Mouse (Mus musculus) midbrain, embryonic 15.5 days (tissue): Measurements from ENCODE around the gene Suco. TPM values are rescaled to one million over a fixed set of nuclear protein-coding genes. Genes with fewer than 3 reads are reported as not detected.

Source experiments
- ATAC-seq: fragments of 200-750 bp; cut with Nextera tagmentation; replicated peaks from 2 replicates; pipeline ENCODE4 v1.8.0; 2017; ENCODE audit warnings: moderate TSS enrichment
- H3K27ac ChIP-seq: fragments of 300-500 bp; sonication (generic); 2 replicates; pipeline ENCODE4 v1.5.1; 2015; ENCODE audit warnings: mild to moderate bottlenecking, inconsistent platforms
- H3K27me3 ChIP-seq: fragments of 300-500 bp; sonication (generic); replicated peaks from 2 replicates; pipeline ENCODE4 v1.6.1; 2015; ENCODE audit warnings: inconsistent platforms
- H3K36me3 ChIP-seq: fragments of 300-500 bp; sonication (generic); replicated peaks from 2 replicates; pipeline ENCODE4 v1.6.1; 2015; ENCODE audit warnings: inconsistent platforms
- H3K4me1 ChIP-seq: fragments of 300-500 bp; sonication (generic); 2 replicates; pipeline ENCODE4 v1.6.1; 2015; ENCODE audit warnings: inconsistent platforms
- H3K4me2 ChIP-seq: fragments of 300-500 bp; sonication (generic); 2 replicates; pipeline ENCODE4 v1.6.1; 2015; ENCODE audit warnings: inconsistent platforms, mild to moderate bottlenecking, moderate library complexity
- H3K4me3 ChIP-seq: fragments of 300-500 bp; sonication (generic); 2 replicates; pipeline ENCODE4 v1.5.1; 2015; ENCODE audit warnings: mild to moderate bottlenecking, inconsistent platforms
- H3K9ac ChIP-seq: fragments of 300-500 bp; sonication (generic); 2 replicates; pipeline ENCODE4 v1.6.1; 2015; ENCODE audit warnings: mild to moderate bottlenecking, inconsistent platforms
- H3K9me3 ChIP-seq: fragments of 300-500 bp; sonication (generic); 2 replicates; pipeline ENCODE4 v1.6.1; 2016; ENCODE audit warnings: inconsistent platforms
- WGBS: fragments of 180-500 bp; shearing (Covaris S2); methylation state at CpG from one replicate; pipeline ENCODE4 v1.1.7; 2015; ENCODE audit warnings: mixed read lengths; 5-methylcytosine and 5-hydroxymethylcytosine counted together
- polyA plus RNA-seq: library from polyadenylated mRNA; unstranded; fragments of >200 nt; fragmentation: Nextera tagmentation; extraction: Ambion mirVana; gene quantifications from 2 replicates; pipeline ENCODE4 v1.2.1, GENCODE M21; 2015

The Suco gene
- polyA plus RNA-seq, 1 experiment from 2014 or later = 18.4 TPM

GRCm38 (mm10) chr1:161909074-161909473 lies 32.6 kb upstream of the Suco start:
- no peaks in the 10 kb centered on the region for H3K36me3 ChIP-seq
- H3K9me3 ChIP-seq = no peaks in the 10 kb centered on the region
- no peak for ATAC-seq
- no peak overlapping the region for H3K9ac ChIP-seq
- no peaks in the 10 kb centered on the region for H3K27me3 ChIP-seq
- WGBS = 86% methylated on average over 8 of the region's 8 CpGs
- H3K27ac ChIP-seq = no peak overlapping the region
- no peak overlapping the region for H3K4me3 ChIP-seq
- no peaks in the 10 kb centered on the region for H3K4me1 ChIP-seq
- H3K4me2 ChIP-seq = no peak overlapping the region

DNA sequence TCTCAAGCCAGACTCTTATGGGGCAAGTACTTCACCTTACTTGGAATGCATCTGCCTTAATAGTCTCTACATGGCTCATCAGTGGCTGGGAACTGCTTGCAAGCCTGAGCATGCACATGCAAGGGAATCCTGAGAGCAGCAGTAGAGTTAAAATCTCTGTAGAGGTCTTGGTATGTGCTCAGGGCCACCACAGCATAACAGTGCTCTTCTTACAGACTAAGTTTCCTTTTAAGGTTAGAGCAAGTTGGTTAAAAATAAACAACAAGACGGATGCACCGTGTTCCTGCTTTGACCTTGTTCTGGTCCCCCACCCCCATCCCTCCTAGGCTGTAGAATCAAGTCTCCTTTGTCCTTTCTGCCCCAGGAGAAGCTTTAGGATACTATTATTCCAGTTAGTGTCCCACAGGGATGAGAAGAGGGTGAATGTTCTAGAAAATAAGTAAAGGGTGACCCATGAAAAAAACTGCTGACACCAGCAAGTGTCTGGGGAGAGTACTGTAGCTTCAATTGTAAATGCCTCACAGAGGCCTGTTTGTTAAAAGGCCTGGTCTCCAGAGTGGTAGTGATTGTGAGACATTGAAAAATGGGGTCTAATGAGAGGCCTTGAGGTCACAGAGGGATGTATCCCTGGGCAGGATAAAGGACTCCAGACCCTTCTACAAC lies 31.4 kb upstream of the Suco start:
- no peaks in the 10 kb centered on the region for H3K4me1 ChIP-seq
- WGBS = 75% methylated on average over 2 of the region's 2 CpGs
- no peaks in the 10 kb centered on the region for H3K27me3 ChIP-seq
- no peak overlapping the region for H3K9ac ChIP-seq
- H3K27ac ChIP-seq = no peak overlapping the region
- no peak overlapping the region for H3K4me2 ChIP-seq
- no peak for ATAC-seq
- H3K36me3 ChIP-seq = no peaks in the 10 kb centered on the region
- H3K9me3 ChIP-seq = no peaks in the 10 kb centered on the region
- no peak overlapping the region for H3K4me3 ChIP-seq

- Histone ChIP-seq H3K9ac (no peak overlapping the region), H3K4me3 (no peak overlapping the region), H3K4me2 (no peak overlapping the region), H3K36me3 (no peaks in the 10 kb centered on the region), H3K4me1 (no peaks in the 10 kb centered on the region), H3K27me3 (no peaks in the 10 kb centered on the region), H3K27ac (no peak overlapping the region), H3K9me3 (no peaks in the 10 kb centered on the region)
- ATAC-seq = no peak
- 91% methylated on average over 4 of the region's 4 CpGs for WGBS
Observed at GRCm38 (mm10) chr1:161907111-161907510, 30.6 kb upstream of the Suco start.

DNA sequence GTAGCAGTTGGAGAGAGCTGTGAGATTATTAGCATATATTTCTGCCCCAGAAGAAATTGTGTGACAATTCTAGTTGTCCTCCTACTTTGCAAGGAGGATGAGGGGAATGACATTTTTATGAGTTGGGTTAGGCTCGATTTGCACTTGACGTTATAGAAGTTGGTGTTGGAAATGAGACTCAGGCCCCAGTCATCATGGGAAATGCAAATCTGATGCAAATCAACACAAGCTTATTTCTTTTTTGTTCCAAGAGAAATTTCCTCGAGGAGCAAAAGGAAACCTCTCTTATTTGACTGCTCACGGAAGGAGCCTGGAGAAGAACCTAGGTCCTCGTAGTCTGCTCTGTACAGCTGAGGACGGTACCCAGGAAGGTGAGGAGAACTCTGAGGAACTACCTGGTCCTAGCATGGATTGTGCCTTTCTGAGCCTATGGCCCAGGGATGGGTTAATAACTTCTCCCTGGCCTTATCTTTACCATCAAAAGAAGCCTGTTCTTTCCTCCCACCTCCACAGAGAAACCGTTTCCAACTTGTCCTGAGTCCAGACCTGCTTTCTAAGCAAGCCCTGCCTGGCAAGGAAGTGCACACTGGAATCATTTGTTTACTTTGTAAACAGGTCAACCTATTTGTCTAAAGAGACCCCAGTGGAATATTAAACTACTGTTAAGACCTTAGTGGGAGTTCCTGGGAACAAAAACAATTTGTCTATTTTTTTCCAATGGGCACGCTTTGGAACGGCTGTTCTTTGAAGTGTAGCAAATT lies 26.4 kb upstream of the Suco start:
- Histone ChIP-seq H3K9ac (no peak overlapping the region), H3K4me3 (no peak overlapping the region), H3K4me1 (no peaks in the 10 kb centered on the region), H3K27me3 (no peaks in the 10 kb centered on the region), H3K36me3 (no peaks in the 10 kb centered on the region), H3K9me3 (no peaks in the 10 kb centered on the region), H3K27ac (no peak overlapping the region), H3K4me2 (no peak overlapping the region)
- 79% methylated on average over 9 of the region's 9 CpGs for WGBS
- ATAC-seq = no peak

DNA sequence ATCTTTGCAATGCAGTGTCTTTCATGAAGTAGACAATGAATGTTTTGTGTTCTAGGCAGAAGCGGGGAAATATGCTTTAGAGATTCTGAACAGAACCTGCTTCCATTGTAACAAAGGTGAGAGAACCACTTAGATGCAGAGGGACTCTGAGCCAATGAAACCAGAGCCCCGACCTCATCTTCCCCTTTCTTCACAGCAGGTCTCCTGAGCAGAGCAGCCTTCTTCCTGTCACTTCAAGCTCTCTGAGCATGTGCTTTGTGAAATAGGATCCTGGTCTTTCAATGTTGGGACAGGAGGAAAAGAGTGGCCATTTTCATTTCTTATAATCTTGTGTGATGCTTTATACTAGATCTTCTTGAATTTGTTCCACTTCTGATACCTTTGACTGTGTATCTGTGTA lies 23.6 kb upstream of the Suco start:
- no peaks in the 10 kb centered on the region for H3K9me3 ChIP-seq
- H3K27me3 ChIP-seq = no peaks in the 10 kb centered on the region
- H3K27ac ChIP-seq = no peak overlapping the region
- H3K9ac ChIP-seq = no peak overlapping the region
- ATAC-seq = no peak
- H3K4me3 ChIP-seq = no peak overlapping the region
- H3K36me3 ChIP-seq = no peaks in the 10 kb centered on the region
- no peak overlapping the region for H3K4me2 ChIP-seq
- H3K4me1 ChIP-seq = no peaks in the 10 kb centered on the region
- 56% methylated on average over 2 of the region's 2 CpGs for WGBS

- Histone ChIP-seq H3K9me3 (no peaks in the 10 kb centered on the region), H3K4me3 (no peak overlapping the region), H3K27ac (no peak overlapping the region), H3K27me3 (no peaks in the 10 kb centered on the region), H3K4me2 (no peak overlapping the region), H3K4me1 (no peaks in the 10 kb centered on the region), H3K36me3 (no peaks in the 10 kb centered on the region), H3K9ac (no peak overlapping the region)
- WGBS = 86% methylated on average over 8 of the region's 8 CpGs
- no peak for ATAC-seq
Observed at GRCm38 (mm10) chr1:161897235-161897634, 20.8 kb upstream of the Suco start.

GRCm38 (mm10) chr1:161896130-161896529 lies 19.6 kb upstream of the Suco start:
- Histone ChIP-seq H3K4me2 (no peak overlapping the region), H3K27me3 (no peaks in the 10 kb centered on the region), H3K4me3 (no peak overlapping the region), H3K4me1 (no peaks in the 10 kb centered on the region), H3K9me3 (no peaks in the 10 kb centered on the region), H3K27ac (no peak overlapping the region), H3K9ac (no peak overlapping the region), H3K36me3 (no peaks in the 10 kb centered on the region)
- ATAC-seq = no peak; the same call in 1 of the 2 replicates
- WGBS = 63% methylated on average over 10 of the region's 10 CpGs

GRCm38 (mm10) chr1:161895014-161895413 lies 18.5 kb upstream of the Suco start:
- 95% methylated on average over 3 of the region's 3 CpGs for WGBS
- no peak for ATAC-seq

DNA sequence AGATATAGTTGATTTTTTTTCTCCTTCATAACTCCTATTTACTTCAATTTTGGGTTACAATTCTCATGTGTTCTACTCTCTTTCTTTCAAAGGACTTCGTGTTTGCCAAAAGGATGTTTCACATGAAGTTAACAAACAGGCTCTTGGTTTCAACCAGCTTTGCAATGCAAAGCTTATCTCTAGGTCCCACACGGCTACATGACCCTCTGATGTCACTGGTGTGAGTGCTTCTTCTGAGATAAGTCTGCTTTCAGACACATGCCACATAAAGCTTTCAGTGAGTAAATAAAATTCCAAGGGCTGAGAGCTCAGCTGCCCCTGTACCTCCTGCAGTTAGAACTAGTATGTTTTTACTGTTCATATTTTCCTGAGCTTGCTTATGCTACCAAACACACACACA lies 18.1 kb upstream of the Suco start:
- no peak for ATAC-seq
- Histone ChIP-seq H3K4me1 (no peaks in the 10 kb centered on the region), H3K36me3 (no peaks in the 10 kb centered on the region), H3K9ac (no peak overlapping the region), H3K4me3 (no peak overlapping the region), H3K27ac (no peak overlapping the region), H3K27me3 (no peaks in the 10 kb centered on the region), H3K9me3 (no peaks in the 10 kb centered on the region), H3K4me2 (no peak overlapping the region)
- 70% methylated on average over 2 of the region's 2 CpGs for WGBS

More at GRCm38 (mm10) chr1:161895014-161895413, 18.5 kb upstream of the Suco start:
- H3K4me2 ChIP-seq = no peak overlapping the region
- H3K9ac ChIP-seq = no peak overlapping the region
- H3K36me3 ChIP-seq = no peaks in the 10 kb centered on the region
- no peaks in the 10 kb centered on the region for H3K9me3 ChIP-seq
- H3K27me3 ChIP-seq = no peaks in the 10 kb centered on the region
- H3K4me3 ChIP-seq = no peak overlapping the region
- H3K4me1 ChIP-seq = no peaks in the 10 kb centered on the region
- no peak overlapping the region for H3K27ac ChIP-seq

DNA sequence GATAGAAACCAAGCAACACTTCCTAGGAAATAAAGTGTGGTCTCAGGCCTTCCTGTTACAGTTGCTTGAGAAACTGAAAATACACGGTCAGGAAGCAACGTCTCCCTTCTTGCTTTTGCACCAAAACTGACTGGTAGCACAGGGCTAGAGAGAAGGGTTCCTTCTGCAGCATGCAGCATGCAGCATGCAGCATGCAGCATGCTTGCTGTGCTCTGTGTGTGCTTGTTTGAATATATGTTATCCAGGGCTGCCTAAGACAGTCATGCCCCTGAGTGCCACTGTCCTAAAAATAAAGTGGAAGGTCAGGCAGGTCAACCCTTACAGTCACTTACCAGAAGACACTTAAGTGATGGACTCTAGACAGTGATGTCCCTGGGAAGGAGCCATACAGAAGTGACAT lies 17.6 kb upstream of the Suco start:
- Histone ChIP-seq H3K9me3 (no peaks in the 10 kb centered on the region), H3K4me2 (no peak overlapping the region), H3K27ac (no peak overlapping the region), H3K4me1 (no peaks in the 10 kb centered on the region), H3K4me3 (no peak overlapping the region), H3K9ac (no peak overlapping the region), H3K36me3 (no peaks in the 10 kb centered on the region), H3K27me3 (no peaks in the 10 kb centered on the region)
- no peak for ATAC-seq
- 87% methylated on average over 2 of the region's 2 CpGs for WGBS

DNA sequence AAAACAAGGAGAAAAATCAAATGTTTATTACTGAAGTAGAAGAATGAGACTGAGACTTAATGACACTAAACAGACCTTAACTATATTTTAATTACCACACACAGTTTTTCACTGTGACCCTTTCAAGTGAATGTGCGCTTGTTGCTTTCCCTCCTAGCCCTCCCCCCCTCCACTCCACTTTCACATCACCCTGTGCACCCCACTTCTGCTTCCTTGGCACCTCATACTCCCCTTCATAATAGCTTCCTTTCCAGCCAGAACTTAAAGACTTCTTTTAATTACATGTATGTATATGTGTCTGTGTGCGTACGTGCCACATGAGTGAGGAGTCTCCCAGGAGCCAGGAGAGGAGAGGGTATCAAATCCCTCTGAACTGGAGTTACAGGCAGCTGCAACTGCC lies 12.3 kb upstream of the Suco start:
- ATAC-seq = no peak
- Histone ChIP-seq H3K9ac (no peak overlapping the region), H3K27ac (no peak overlapping the region), H3K4me1 (no peaks in the 10 kb centered on the region), H3K36me3 (no peaks in the 10 kb centered on the region), H3K27me3 (no peaks in the 10 kb centered on the region), H3K4me2 (no peak overlapping the region), H3K4me3 (no peak overlapping the region), H3K9me3 (no peaks in the 10 kb centered on the region)
- whole genome bisulfite sequencing = 93% methylated on average over 3 of the region's 3 CpGs

DNA sequence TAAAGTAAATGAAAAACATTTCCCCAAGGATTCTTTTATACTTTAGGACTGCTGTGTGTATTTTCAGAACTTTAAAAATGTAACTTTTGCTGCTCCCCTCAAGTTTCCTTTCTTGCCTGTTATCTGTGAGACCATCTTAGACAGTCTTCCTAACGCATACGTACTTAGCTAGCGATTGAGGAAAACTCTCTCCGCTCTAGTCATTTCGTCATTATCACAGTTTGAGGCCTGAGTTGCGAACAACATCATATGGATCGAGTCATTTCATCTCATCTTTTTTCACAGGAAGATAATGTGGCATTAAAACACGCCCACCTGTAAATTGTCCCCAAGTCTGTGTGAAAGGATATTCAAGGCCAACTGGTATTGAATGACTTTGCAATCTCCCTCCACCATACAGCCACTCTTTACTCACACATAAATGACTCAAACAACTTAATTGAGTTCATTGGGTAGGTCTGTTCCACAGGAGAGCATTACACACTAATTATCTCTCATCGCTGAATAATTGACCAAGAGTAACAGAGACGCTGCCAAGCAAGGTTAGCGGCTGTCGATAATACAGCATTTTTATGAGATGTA lies 11.3 kb upstream of the Suco start:
- Histone ChIP-seq H3K27ac (no peak overlapping the region), H3K9me3 (no peaks in the 10 kb centered on the region), H3K4me2 (no peak overlapping the region), H3K9ac (no peak overlapping the region), H3K36me3 (no peaks in the 10 kb centered on the region), H3K27me3 (no peaks in the 10 kb centered on the region), H3K4me3 (no peak overlapping the region), H3K4me1 (no peaks in the 10 kb centered on the region)
- WGBS = 87% methylated on average over 12 of the region's 12 CpGs
- ATAC-seq = no peak

- no peak for ATAC-seq
- H3K4me2 ChIP-seq = no peak overlapping the region
- H3K9me3 ChIP-seq = no peaks in the 10 kb centered on the region
- H3K27me3 ChIP-seq = no peaks in the 10 kb centered on the region
- H3K27ac ChIP-seq = no peak overlapping the region
- H3K4me3 ChIP-seq = no peak overlapping the region
- no peak overlapping the region for H3K9ac ChIP-seq
- 76% methylated on average over 1 of the region's 1 CpGs for WGBS
- H3K36me3 ChIP-seq = no peaks in the 10 kb centered on the region
- H3K4me1 ChIP-seq = no peaks in the 10 kb centered on the region
Observed at GRCm38 (mm10) chr1:161885762-161886161, 9.3 kb upstream of the Suco start.
